Mouse (Mus musculus) cerebellum, adult 2 months (tissue): Measurements from ENCODE around the gene Wwox.

Source experiments
- CTCF ChIP-seq: fragments of 200-500 bp; IDR thresholded peaks from 2 replicates; pipeline ENCODE4 v1.5.1; 2011; ENCODE audit warnings: low read depth, mild to moderate bottlenecking, control low read depth, low read length, moderate library complexity, borderline replicate concordance; ENCODE audit not compliant: insufficient read depth
- POLR2A ChIP-seq: fragments of 200-500 bp; IDR thresholded peaks from 2 replicates; pipeline ENCODE4 v1.6.1; 2011; ENCODE audit warnings: low read length, control low read depth, borderline replicate concordance; ENCODE audit not compliant: insufficient read depth

- TF ChIP-seq CTCF (no peak), POLR2A (no peak)
These were observed 410.0 kb downstream of the Wwox start for GRCm38 (mm10) chr8:114849461-114849860.
